Mouse (Mus musculus): ENCODE measurements around the gene Cadps2. TPM values are rescaled to one million over a fixed set of nuclear protein-coding genes. Genes with fewer than 3 reads are reported as not detected.

Gene Cadps2
- polyA plus RNA-seq, 1 experiment from 2014 or later: 1.3 TPM

- Histone ChIP-seq H3K4me3 (ENCODE audit: control insufficient read depth in 1 of 2, insufficient read depth in 1 of 2, low read depth in 1 of 2, low read length in 2 of 2) (no peak overlapping the region), H3K27ac (replicated peaks in 1 of 2; ENCODE audit: control insufficient read depth in 1 of 2, insufficient read depth in 1 of 2, low read depth in 2 of 2, low read length in 2 of 2) (no peak overlapping the region), H3K36me3 (ENCODE audit: control insufficient read depth, insufficient read depth, low read length) (no peaks in the 10 kb centered on the region), H3K9ac (ENCODE audit: low read length) (no peak overlapping the region), H3K4me2 (ENCODE audit: low read length) (no peak overlapping the region), H3K9me3 (ENCODE audit: control insufficient read depth, low read length) (no peaks in the 10 kb centered on the region), H3K27me3 (ENCODE audit: control insufficient read depth, insufficient read depth, low read length) (no peaks in the 10 kb centered on the region), H3K4me1 (ENCODE audit: control insufficient read depth in 2 of 2, insufficient read depth in 2 of 2, low read length in 2 of 2) (no peaks in the 10 kb centered on the region)
- WGBS: 56% methylated on average over 2 of the region's 2 CpGs
- ATAC-seq (ENCODE audit: insufficient number of reproducible peaks, insufficient read depth, low FRiP score, low read depth): no peak
Measured at GRCm38 (mm10) chr6:23472686-23473085, 366.5 kb downstream of the Cadps2 start.

DNA sequence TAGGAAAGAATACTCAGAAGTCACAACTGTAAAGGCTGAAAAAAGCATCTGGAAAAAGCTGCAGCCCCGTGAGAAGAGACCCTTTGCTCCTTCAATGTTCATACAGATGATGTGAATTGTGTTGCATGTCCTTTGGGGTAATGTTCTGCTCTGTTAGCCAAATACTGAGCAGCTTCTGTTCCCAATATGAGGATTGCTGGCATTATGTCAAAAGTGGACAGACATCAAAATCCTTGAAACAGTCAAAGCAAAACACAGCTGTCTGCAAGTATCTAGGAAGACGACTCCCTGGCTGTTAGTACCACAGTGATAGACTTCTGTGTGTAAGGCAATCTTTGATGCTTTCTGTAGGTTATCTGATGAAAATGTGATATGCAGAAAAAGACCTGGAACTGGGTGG, 367.4 kb downstream of the Cadps2 start:
- no peaks in the 10 kb centered on the region for H3K36me3 ChIP-seq (ENCODE audit: control insufficient read depth, insufficient read depth, low read length)
- 57% methylated on average over 2 of the region's 2 CpGs for WGBS
- H3K4me3 ChIP-seq (ENCODE audit: control insufficient read depth in 1 of 2, insufficient read depth in 1 of 2, low read depth in 1 of 2, low read length in 2 of 2): no peak overlapping the region
- no peak for ATAC-seq (ENCODE audit: insufficient number of reproducible peaks, insufficient read depth, low FRiP score, low read depth)
- H3K4me2 ChIP-seq (ENCODE audit: low read length): no peak overlapping the region
- H3K9me3 ChIP-seq (ENCODE audit: control insufficient read depth, low read length): no peaks in the 10 kb centered on the region
- no peaks in the 10 kb centered on the region for H3K4me1 ChIP-seq (ENCODE audit: control insufficient read depth in 2 of 2, insufficient read depth in 2 of 2, low read length in 2 of 2)
- no peak overlapping the region for H3K27ac ChIP-seq (replicated peaks in 1 of 2; ENCODE audit: control insufficient read depth in 1 of 2, insufficient read depth in 1 of 2, low read depth in 2 of 2, low read length in 2 of 2)
- no peaks in the 10 kb centered on the region for H3K27me3 ChIP-seq (ENCODE audit: control insufficient read depth, insufficient read depth, low read length)
- no peak overlapping the region for H3K9ac ChIP-seq (ENCODE audit: low read length)

GRCm38 (mm10) chr6:23467885-23468284, 371.3 kb downstream of the Cadps2 start:
- ATAC-seq (ENCODE audit: insufficient number of reproducible peaks, insufficient read depth, low FRiP score, low read depth): no peak
- H3K36me3 ChIP-seq (ENCODE audit: control insufficient read depth, insufficient read depth, low read length): no peaks in the 10 kb centered on the region
- no peak overlapping the region for H3K9ac ChIP-seq (ENCODE audit: low read length)
- H3K27me3 ChIP-seq (ENCODE audit: control insufficient read depth, insufficient read depth, low read length): no peaks in the 10 kb centered on the region
- no peak overlapping the region for H3K4me2 ChIP-seq (ENCODE audit: low read length)
- no peak overlapping the region for H3K27ac ChIP-seq (replicated peaks in 1 of 2; ENCODE audit: control insufficient read depth in 1 of 2, insufficient read depth in 1 of 2, low read depth in 2 of 2, low read length in 2 of 2)
- H3K9me3 ChIP-seq (ENCODE audit: control insufficient read depth, low read length): no peaks in the 10 kb centered on the region
- WGBS: 89% methylated on average over 4 of the region's 4 CpGs
- H3K4me1 ChIP-seq (ENCODE audit: control insufficient read depth in 2 of 2, insufficient read depth in 2 of 2, low read length in 2 of 2): no peaks in the 10 kb centered on the region
- H3K4me3 ChIP-seq (ENCODE audit: control insufficient read depth in 1 of 2, insufficient read depth in 1 of 2, low read depth in 1 of 2, low read length in 2 of 2): no peak overlapping the region

- Histone ChIP-seq H3K9me3 (ENCODE audit: control insufficient read depth, low read length) (no peaks in the 10 kb centered on the region), H3K4me3 (ENCODE audit: control insufficient read depth in 1 of 2, insufficient read depth in 1 of 2, low read depth in 1 of 2, low read length in 2 of 2) (no peak overlapping the region), H3K36me3 (ENCODE audit: control insufficient read depth, insufficient read depth, low read length) (no peaks in the 10 kb centered on the region), H3K27me3 (ENCODE audit: control insufficient read depth, insufficient read depth, low read length) (no peaks in the 10 kb centered on the region), H3K27ac (replicated peaks in 1 of 2; ENCODE audit: control insufficient read depth in 1 of 2, insufficient read depth in 1 of 2, low read depth in 2 of 2, low read length in 2 of 2) (no peak overlapping the region), H3K9ac (ENCODE audit: low read length) (no peak overlapping the region), H3K4me1 (ENCODE audit: control insufficient read depth in 2 of 2, insufficient read depth in 2 of 2, low read length in 2 of 2) (no peaks in the 10 kb centered on the region), H3K4me2 (ENCODE audit: low read length) (peak overlapping the region; percentile 29)
- ATAC-seq (ENCODE audit: insufficient number of reproducible peaks, insufficient read depth, low FRiP score, low read depth): no peak
- 21% methylated on average over 8 of the region's 8 CpGs for WGBS
Measured at GRCm38 (mm10) chr6:23462600-23463280, 376.5 kb downstream of the Cadps2 start.

DNA sequence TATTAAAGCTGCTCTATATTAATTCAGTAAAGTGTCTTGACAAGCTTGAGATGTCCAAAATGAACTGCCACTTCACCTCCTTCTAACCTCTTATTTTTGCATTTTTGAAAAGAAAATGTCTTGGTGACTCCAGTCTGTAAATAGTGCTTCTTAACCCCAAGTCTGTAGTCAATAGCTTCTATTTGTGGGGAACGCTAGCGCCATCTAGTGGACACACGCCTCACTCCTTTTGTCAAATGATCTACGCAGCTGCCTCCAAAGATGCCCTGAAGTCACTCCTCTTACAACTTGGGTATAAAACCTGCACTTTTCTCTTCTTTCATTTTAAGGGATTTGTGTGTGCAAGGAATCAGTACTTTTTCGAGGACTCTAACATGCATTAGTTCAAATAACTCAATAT, 381.5 kb downstream of the Cadps2 start:
- no peaks in the 10 kb centered on the region for H3K4me1 ChIP-seq (ENCODE audit: control insufficient read depth in 2 of 2, insufficient read depth in 2 of 2, low read length in 2 of 2)
- no peak overlapping the region for H3K9ac ChIP-seq (ENCODE audit: low read length)
- no peaks in the 10 kb centered on the region for H3K9me3 ChIP-seq (ENCODE audit: control insufficient read depth, low read length)
- no peak overlapping the region for H3K4me3 ChIP-seq (ENCODE audit: control insufficient read depth in 1 of 2, insufficient read depth in 1 of 2, low read depth in 1 of 2, low read length in 2 of 2)
- no peaks in the 10 kb centered on the region for H3K36me3 ChIP-seq (ENCODE audit: control insufficient read depth, insufficient read depth, low read length)
- no peak overlapping the region for H3K27ac ChIP-seq (replicated peaks in 1 of 2; ENCODE audit: control insufficient read depth in 1 of 2, insufficient read depth in 1 of 2, low read depth in 2 of 2, low read length in 2 of 2)
- no peaks in the 10 kb centered on the region for H3K27me3 ChIP-seq (ENCODE audit: control insufficient read depth, insufficient read depth, low read length)
- WGBS: 2% methylated on average over 5 of the region's 5 CpGs
- H3K4me2 ChIP-seq (ENCODE audit: low read length): no peak overlapping the region
- no peak for ATAC-seq (ENCODE audit: insufficient number of reproducible peaks, insufficient read depth, low FRiP score, low read depth)

DNA sequence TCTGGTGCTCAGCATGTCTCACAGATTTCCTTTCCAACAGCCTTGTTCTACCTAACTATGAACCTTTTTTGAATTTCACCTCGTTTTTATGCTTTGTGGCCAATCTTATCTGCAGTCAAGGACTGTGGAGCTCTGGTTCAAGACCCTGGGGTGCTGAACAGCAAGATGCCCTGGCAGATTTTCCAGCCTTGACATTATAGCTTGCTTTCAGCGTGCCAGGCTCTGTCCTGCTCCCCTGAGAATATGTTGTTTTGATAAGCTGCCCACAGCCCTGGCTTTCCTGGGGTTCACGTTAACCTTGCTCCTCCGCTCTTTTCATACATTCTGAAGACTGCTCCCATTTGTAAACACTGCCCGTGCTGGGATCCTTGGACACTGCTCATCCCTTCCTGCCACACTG, 385.3 kb downstream of the Cadps2 start:
- H3K9me3 ChIP-seq (ENCODE audit: control insufficient read depth, low read length): no peaks in the 10 kb centered on the region
- H3K4me2 ChIP-seq (ENCODE audit: low read length): no peak overlapping the region
- no peaks in the 10 kb centered on the region for H3K4me1 ChIP-seq (ENCODE audit: control insufficient read depth in 2 of 2, insufficient read depth in 2 of 2, low read length in 2 of 2)
- H3K36me3 ChIP-seq (ENCODE audit: control insufficient read depth, insufficient read depth, low read length): no peaks in the 10 kb centered on the region
- H3K27ac ChIP-seq (replicated peaks in 1 of 2; ENCODE audit: control insufficient read depth in 1 of 2, insufficient read depth in 1 of 2, low read depth in 2 of 2, low read length in 2 of 2): no peak overlapping the region
- H3K27me3 ChIP-seq (ENCODE audit: control insufficient read depth, insufficient read depth, low read length): no peaks in the 10 kb centered on the region
- WGBS: 53% methylated on average over 5 of the region's 5 CpGs
- no peak overlapping the region for H3K4me3 ChIP-seq (ENCODE audit: control insufficient read depth in 1 of 2, insufficient read depth in 1 of 2, low read depth in 1 of 2, low read length in 2 of 2)
- ATAC-seq (ENCODE audit: insufficient number of reproducible peaks, insufficient read depth, low FRiP score, low read depth): no peak
- no peak overlapping the region for H3K9ac ChIP-seq (ENCODE audit: low read length)

- Histone ChIP-seq H3K4me1 (ENCODE audit: control insufficient read depth in 2 of 2, insufficient read depth in 2 of 2, low read length in 2 of 2) (no peaks in the 10 kb centered on the region), H3K9ac (ENCODE audit: low read length) (no peak overlapping the region), H3K4me2 (ENCODE audit: low read length) (no peak overlapping the region), H3K27ac (replicated peaks in 1 of 2; ENCODE audit: control insufficient read depth in 1 of 2, insufficient read depth in 1 of 2, low read depth in 2 of 2, low read length in 2 of 2) (no peak overlapping the region), H3K27me3 (ENCODE audit: control insufficient read depth, insufficient read depth, low read length) (no peaks in the 10 kb centered on the region), H3K9me3 (ENCODE audit: control insufficient read depth, low read length) (no peaks in the 10 kb centered on the region), H3K36me3 (ENCODE audit: control insufficient read depth, insufficient read depth, low read length) (no peaks in the 10 kb centered on the region), H3K4me3 (ENCODE audit: control insufficient read depth in 1 of 2, insufficient read depth in 1 of 2, low read depth in 1 of 2, low read length in 2 of 2) (no peak overlapping the region)
- no peak for ATAC-seq (ENCODE audit: insufficient number of reproducible peaks, insufficient read depth, low FRiP score, low read depth)
- WGBS: 65% methylated on average over 3 of the region's 3 CpGs
Measured at GRCm38 (mm10) chr6:23439897-23440296, 399.3 kb downstream of the Cadps2 start.
